Mouse (Mus musculus): ENCODE data around the gene Mansc1. TPM values are rescaled to one million over a fixed set of nuclear protein-coding genes. Genes with fewer than 3 reads are reported as not detected.

Mansc1 gene
- total RNA-seq, 4 experiments from 2014 or later: 8.0 to 11.6 (median 10.4) TPM

Other genes starting within 250 kb of the Mansc1 start
- not detected for gene Bcl2l14, start 236.2 kb downstream of the Mansc1 start, total RNA-seq (2022)
- gene Lrp6, start 65.5 kb downstream of the Mansc1 start, total RNA-seq (2022): 10 to 100 TPM; 49.4 to 62.8 (median 50.2) TPM
- 10 to 100 TPM; 32.1 to 39.9 (median 34.0) TPM for gene Borcs5, start 7.0 kb upstream of the Mansc1 start, total RNA-seq (2022)
- 10 to 100 TPM; 10.4 to 13.8 (median 11.5) TPM for gene Dusp16, start 160.1 kb upstream of the Mansc1 start, total RNA-seq (2022)
- gene Crebl2, start 197.7 kb upstream of the Mansc1 start, total RNA-seq (2022): 10 to 100 TPM; 37.8 to 51.0 (median 44.1) TPM

Data from layer of hippocampus, adult 8-10 months (tissue).